Mouse (Mus musculus) right cerebral cortex, adult 2 months (tissue): ENCODE data around the gene Gm17469.
"Not testable (repeated sequence)": the region's sequence is repeated elsewhere in the genome, so short reads cannot be mapped to it uniquely, and the experiment has no call there.

Experiments used
- DNase-seq, 2 experiments: peaks; one replicate each; pipeline ENCODE4 v3.0.0; 2021 to 2022; ENCODE audit warnings: low spot score in 2 of 2

Gene Gm17469

GRCm38 (mm10) chrX:124629593-124629992, at the start of gene Gm17469:
Gene Gm17469 (plus strand): TSS chrX:124629893.
- not testable (repeated sequence) for DNase-seq
